Mouse (Mus musculus): ENCODE measurements around the gene Syndig1l.

DNA sequence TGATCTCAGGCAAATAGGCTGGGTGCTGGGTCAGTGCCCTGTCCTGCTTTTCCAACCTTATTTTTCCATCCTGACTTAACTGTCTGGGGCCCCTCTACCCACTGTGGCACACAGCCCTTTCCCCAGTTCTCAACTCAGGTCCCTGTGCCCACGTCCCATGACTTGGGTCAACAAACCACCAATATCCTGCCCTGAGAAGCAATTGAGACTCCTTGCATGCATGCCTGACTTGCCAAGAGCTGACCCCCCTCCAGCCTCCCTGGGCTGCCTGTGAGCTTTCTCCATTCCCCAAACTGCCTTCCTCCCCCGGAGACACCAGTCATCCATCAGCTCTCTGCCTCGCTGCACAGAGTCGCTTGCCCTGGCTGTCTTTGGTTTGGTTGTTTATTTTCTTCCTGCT lies 28.4 kb upstream of the Syndig1l start:
- TF ChIP-seq EP300 (IDR thresholded peaks at IDR 0.05; ENCODE audit: low read depth), result no peak
- TF ChIP-seq CTCF (IDR thresholded peaks at IDR 0.05; ENCODE audit: low read depth), result no peak
